Comparison of ENCODE assay signal across 22 mouse cellular contexts in the genomic region with DNA sequence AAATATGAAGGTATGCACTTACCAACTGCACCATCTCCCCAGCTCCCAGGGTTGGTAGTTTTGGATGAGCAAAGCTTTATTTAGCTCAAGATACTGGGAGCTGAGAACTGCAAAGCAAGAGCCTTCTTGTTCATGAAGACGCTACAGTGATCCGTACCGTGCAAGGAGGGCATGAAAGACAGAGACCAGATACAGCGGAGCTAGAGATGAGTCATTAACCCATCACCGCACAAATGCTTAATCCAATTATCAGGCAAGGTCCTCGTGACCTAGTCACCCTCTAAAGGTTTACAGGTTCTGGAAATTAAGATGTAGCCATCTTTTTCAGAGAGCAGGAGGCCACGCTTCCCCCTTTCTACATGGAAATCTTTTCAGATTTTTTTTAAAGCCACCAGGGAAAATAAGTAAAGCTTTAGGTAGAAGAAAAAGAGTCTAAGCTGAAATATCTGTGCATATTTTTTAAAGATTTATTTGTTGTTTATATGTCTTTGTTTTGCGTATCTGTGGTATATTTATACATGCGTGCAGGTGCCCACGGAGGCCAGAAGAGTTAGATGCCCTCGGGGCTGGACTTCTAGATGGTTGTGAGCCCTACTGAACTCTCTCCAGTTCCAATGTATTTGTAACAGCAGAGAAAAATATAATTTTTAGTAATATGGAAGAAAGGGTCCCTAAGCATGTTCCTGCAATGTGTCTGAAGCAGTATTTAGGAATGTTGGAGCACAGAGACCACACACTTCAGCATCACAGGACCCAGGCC.
DNase-seq lines count a peak whose midpoint lies in the region; ATAC-seq and TF ChIP-seq lines count a peak whose summit lies in the region.
"Had no signal": no experiment of that assay in that cellular context is flagged by ENCODE, and none has a peak within 500 bp of the region (broad histone marks: within the 10 kb centered on the region; RNA-seq: fewer than 3 reads in every experiment).

No protein-coding gene starts in this region.

- H3K36me3 ChIP-seq in forebrain, embryonic 11.5 days (ENCODE audit: control insufficient read depth, insufficient read depth, low read length) = no peaks in the 10 kb centered on the region
- no peaks in the 10 kb centered on the region for H3K36me3 ChIP-seq in forebrain, embryonic 13.5 days (ENCODE audit: poor library complexity, severe bottlenecking)
- H3K36me3 ChIP-seq in liver, embryonic 12.5 days = no peaks in the 10 kb centered on the region
- no peaks in the 10 kb centered on the region for H3K36me3 ChIP-seq in liver, postnatal 0 days (replicated peaks; ENCODE audit: insufficient read depth, low read length)
- H3K36me3 ChIP-seq in hindbrain, embryonic 10.5 days = no peaks in the 10 kb centered on the region; the same call in 1 of the 2 replicates
- H3K36me3 ChIP-seq: heart, embryonic 12.5 days; hindbrain, embryonic 13.5 days; limb, embryonic 15.5 days had no signal

- H3K9ac ChIP-seq in forebrain, embryonic 11.5 days (ENCODE audit: low read length) = no peak overlapping the region
- H3K9ac ChIP-seq in forebrain, embryonic 13.5 days = no peak overlapping the region
- no peak overlapping the region for H3K9ac ChIP-seq in liver, embryonic 12.5 days
- H3K9ac ChIP-seq in liver, postnatal 0 days (replicated peaks) = no peak overlapping the region
- H3K9ac ChIP-seq: heart, embryonic 12.5 days; hindbrain, embryonic 13.5 days; limb, embryonic 15.5 days had no signal

- no peaks in the 10 kb centered on the region for H3K9me3 ChIP-seq in forebrain, embryonic 11.5 days (ENCODE audit: control insufficient read depth, low read length)
- H3K9me3 ChIP-seq in forebrain, embryonic 13.5 days (replicated peaks) = no peaks in the 10 kb centered on the region
- no peaks in the 10 kb centered on the region for H3K9me3 ChIP-seq in liver, embryonic 12.5 days (replicated peaks)
- H3K9me3 ChIP-seq in liver, postnatal 0 days (ENCODE audit: low read length) = no peaks in the 10 kb centered on the region
- no peaks in the 10 kb centered on the region for H3K9me3 ChIP-seq in hindbrain, embryonic 10.5 days
- H3K9me3 ChIP-seq: heart, embryonic 12.5 days; hindbrain, embryonic 13.5 days; limb, embryonic 15.5 days; megakaryocyte, embryonic 14.5 days had no signal

- H3K4me1 ChIP-seq in forebrain, embryonic 11.5 days (replicated peaks; ENCODE audit: control insufficient read depth, insufficient read depth, low read length) = no peaks in the 10 kb centered on the region
- peaks cover 13% of the 10 kb centered on the region; the same call in 1 of the 2 replicates for H3K4me1 ChIP-seq in forebrain, embryonic 13.5 days
- H3K4me1 ChIP-seq in liver, embryonic 12.5 days = peaks cover 50% of the 10 kb centered on the region
- peaks cover 25% of the 10 kb centered on the region for H3K4me1 ChIP-seq in liver, postnatal 0 days (ENCODE audit: insufficient read depth)
- peaks cover 48% of the 10 kb centered on the region for H3K4me1 ChIP-seq in hindbrain, embryonic 10.5 days (replicated peaks)
- H3K4me1 ChIP-seq: megakaryocyte, embryonic 14.5 days had no signal

- H3K27me3 ChIP-seq in forebrain, embryonic 11.5 days (ENCODE audit: control insufficient read depth, insufficient read depth, low read length) = no peaks in the 10 kb centered on the region
- no peaks in the 10 kb centered on the region for H3K27me3 ChIP-seq in forebrain, embryonic 13.5 days
- no peaks in the 10 kb centered on the region for H3K27me3 ChIP-seq in liver, embryonic 12.5 days (replicated peaks)
- H3K27me3 ChIP-seq in liver, postnatal 0 days (ENCODE audit: insufficient read depth, low read length) = no peaks in the 10 kb centered on the region
- no peaks in the 10 kb centered on the region for H3K27me3 ChIP-seq in hindbrain, embryonic 10.5 days (ENCODE audit: insufficient read depth, poor library complexity, severe bottlenecking)
- H3K27me3 ChIP-seq: heart, embryonic 12.5 days; hindbrain, embryonic 13.5 days; limb, embryonic 15.5 days; megakaryocyte, embryonic 14.5 days had no signal

- peak; percentile 2 for DNase-seq in forebrain, embryonic 11.5 days (ENCODE audit: low spot score)
- no peak for DNase-seq in liver, postnatal 0 days
- DNase-seq in kidney, adult 8-10 months = peak; percentile 65 to 68
- peak; percentile 53 to 76 for DNase-seq in kidney, postnatal 36 days
- DNase-seq in hindbrain, embryonic 10.5 days (ENCODE audit: low spot score) = no peak
- no peak for DNase-seq in layer of hippocampus, adult 8-10 months (ENCODE audit: low spot score in 2 of 2)
- DNase-seq: adrenal gland, postnatal 25 days; cerebellum, adult 2 months; gastrocnemius, postnatal 25 days; heart, postnatal 14 days; lung, adult 2 months; right cerebral cortex, adult 18-20 months had no signal

- TF ChIP-seq CTCF in liver, postnatal 0 days (IDR thresholded peaks at IDR 0.05; ENCODE audit: low read depth) = no peak

- H3K4me2 ChIP-seq in forebrain, embryonic 11.5 days (ENCODE audit: low read depth, low read length, severe bottlenecking) = no peak overlapping the region
- H3K4me2 ChIP-seq in forebrain, embryonic 13.5 days = no peak overlapping the region
- no peak overlapping the region for H3K4me2 ChIP-seq in liver, embryonic 12.5 days
- no peak overlapping the region for H3K4me2 ChIP-seq in liver, postnatal 0 days (ENCODE audit: low read depth, low read length)
- H3K4me2 ChIP-seq: heart, embryonic 12.5 days; hindbrain, embryonic 13.5 days; limb, embryonic 15.5 days had no signal

- no peak for ATAC-seq in forebrain, embryonic 11.5 days (replicated peaks; ENCODE audit: low FRiP score)
- ATAC-seq in forebrain, embryonic 13.5 days = no peak
- ATAC-seq in liver, embryonic 12.5 days = no peak
- ATAC-seq in liver, postnatal 0 days = no peak
- ATAC-seq: forebrain, embryonic 14.5 days; inflammation-experienced regulatory T-cells, adult 6 months had no signal

- 87% methylated on average over 11 of the region's 11 CpGs for WGBS in forebrain, embryonic 11.5 days
- WGBS in forebrain, embryonic 13.5 days = 89% methylated on average over 11 of the region's 11 CpGs
- WGBS in liver, embryonic 12.5 days (ENCODE audit: insufficient replicate concordance) = 80% methylated on average over 11 of the region's 11 CpGs
- WGBS in liver, postnatal 0 days (ENCODE audit: insufficient replicate concordance) = 92% methylated on average over 11 of the region's 11 CpGs
- WGBS in hindbrain, embryonic 10.5 days = 92% methylated on average over 11 of the region's 11 CpGs

- TF ChIP-seq EP300 in liver, postnatal 0 days (IDR thresholded peaks at IDR 0.05; ENCODE audit: low read depth) = no peak

- no peak overlapping the region for H3K4me3 ChIP-seq in forebrain, embryonic 11.5 days (ENCODE audit: low read depth, low read length)
- no peak overlapping the region for H3K4me3 ChIP-seq in forebrain, embryonic 13.5 days
- no peak overlapping the region for H3K4me3 ChIP-seq in liver, embryonic 12.5 days
- H3K4me3 ChIP-seq in liver, postnatal 0 days (ENCODE audit: low read depth, low read length) = no peak overlapping the region
- no peak overlapping the region for H3K4me3 ChIP-seq in hindbrain, embryonic 10.5 days
- H3K4me3 ChIP-seq: heart, embryonic 12.5 days; hindbrain, embryonic 13.5 days; layer of hippocampus, adult 2 months; limb, embryonic 15.5 days; megakaryocyte, embryonic 14.5 days had no signal

- H3K27ac ChIP-seq in forebrain, embryonic 11.5 days (ENCODE audit: low read depth, low read length) = no peak overlapping the region
- no peak overlapping the region for H3K27ac ChIP-seq in forebrain, embryonic 13.5 days
- 0 out of 2 replicates have a peak overlapping the region, but pooled peaks have one; percentile 89 for H3K27ac ChIP-seq in liver, embryonic 12.5 days
- H3K27ac ChIP-seq in liver, postnatal 0 days (ENCODE audit: low read depth) = no peak overlapping the region
- no peak overlapping the region for H3K27ac ChIP-seq in hindbrain, embryonic 10.5 days
- H3K27ac ChIP-seq: hindbrain, embryonic 13.5 days; layer of hippocampus, adult 2 months; limb, embryonic 15.5 days; stomach, postnatal 0 days had no signal

Comparison
In these comparisons a context has a peak if more than half of its experiments do, and no peak if none do; other contexts are left out.
1. DNase-seq: peak in forebrain, embryonic 11.5 days (single experiment), kidney, adult 8-10 months (2 of 2) and kidney, postnatal 36 days (2 of 2); none in liver, postnatal 0 days (single experiment), hindbrain, embryonic 10.5 days (single experiment) and layer of hippocampus, adult 8-10 months (0 of 2).